Comparison of ENCODE assay signal across 9 mouse cellular contexts in genomic region chr1:105680587-105680986, GRCm38 (mm10). TPM values are rescaled to one million over a fixed set of nuclear protein-coding genes. Genes with fewer than 3 reads are reported as not detected.
DNase-seq lines count a peak whose midpoint lies in the region; ATAC-seq and TF ChIP-seq lines count a peak whose summit lies in the region.
"Had no signal": no experiment of that assay in that cellular context is flagged by ENCODE, and none has a peak within 500 bp of the region (broad histone marks: within the 10 kb centered on the region; RNA-seq: fewer than 3 reads in every experiment).

No protein-coding gene starts in this region.

- H3K4me3 ChIP-seq in E14TG2a.4 (replicated peaks; ENCODE audit: low read length), result no peak overlapping the region
- no peak overlapping the region for H3K4me3 ChIP-seq in liver, embryonic 11.5 days (ENCODE audit: low read depth, low read length)
- H3K4me3 ChIP-seq in neural tube, embryonic 15.5 days (replicated peaks), result no peak overlapping the region
- H3K4me3 ChIP-seq: liver, embryonic 15.5 days had no signal

- 88% methylated on average over 1 of the region's 1 CpGs for WGBS in liver, embryonic 11.5 days
- WGBS in neural tube, embryonic 15.5 days, result 87% methylated on average over 1 of the region's 1 CpGs

- no peak overlapping the region for H3K9ac ChIP-seq in liver, embryonic 11.5 days (ENCODE audit: low read depth, low read length)
- H3K9ac ChIP-seq in neural tube, embryonic 15.5 days (replicated peaks), result no peak overlapping the region
- H3K9ac ChIP-seq: liver, embryonic 15.5 days had no signal

- no peak for TF ChIP-seq POLR2A in brain, embryonic 14.5 days (IDR thresholded peaks at IDR 0.05; ENCODE audit: borderline replicate concordance, extremely low read depth, insufficient read depth, insufficient read length, poor library complexity, severe bottlenecking)

- ATAC-seq in liver, embryonic 11.5 days (replicated peaks; ENCODE audit: low FRiP score), result peak; percentile 58; the same call in 1 of the 2 replicates
- no peak for ATAC-seq in neural tube, embryonic 15.5 days (ENCODE audit: low FRiP score)

- TF ChIP-seq CTCF in E14TG2a.4 (conservative IDR thresholded peaks at IDR 0.05; ENCODE audit: low read length), result peak; percentile 39
- peak; percentile 34; the same call in 1 of the 2 replicates for TF ChIP-seq CTCF in brain, embryonic 14.5 days (IDR thresholded peaks at IDR 0.05; ENCODE audit: borderline replicate concordance, extremely low read depth, insufficient read depth, insufficient read length)

- no peaks in the 10 kb centered on the region for H3K9me3 ChIP-seq in E14TG2a.4 (ENCODE audit: low read length)
- H3K9me3 ChIP-seq in liver, embryonic 11.5 days (ENCODE audit: control insufficient read depth, low read length), result no peaks in the 10 kb centered on the region
- no peaks in the 10 kb centered on the region for H3K9me3 ChIP-seq in neural tube, embryonic 15.5 days (replicated peaks)
- H3K9me3 ChIP-seq: liver, embryonic 15.5 days had no signal

- H3K36me3 ChIP-seq in E14TG2a.4 (ENCODE audit: insufficient read depth, low read length), result peaks cover 28% of the 10 kb centered on the region
- H3K36me3 ChIP-seq in liver, embryonic 11.5 days (ENCODE audit: control insufficient read depth, insufficient read depth, low read length), result no peaks in the 10 kb centered on the region
- H3K36me3 ChIP-seq in neural tube, embryonic 15.5 days, result 0 out of 2 replicates have a peak, but pooled peaks cover 8% of the 10 kb centered on the region

- intact Hi-C loops in heart, postnatal 10 days (cut with DNase I), result loop anchor here (2.0 kb wide), 1 partner anchor 16 kb away; no protein-coding TSS in a partner anchor

- H3K27ac ChIP-seq in liver, embryonic 11.5 days (ENCODE audit: low read depth, low read length), result no peak overlapping the region
- H3K27ac ChIP-seq in neural tube, embryonic 15.5 days (replicated peaks), result no peak overlapping the region
- H3K27ac ChIP-seq: liver, embryonic 15.5 days had no signal

- no peaks in the 10 kb centered on the region for H3K4me1 ChIP-seq in E14TG2a.4 (replicated peaks; ENCODE audit: low read depth, low read length)
- H3K4me1 ChIP-seq in liver, embryonic 11.5 days (replicated peaks; ENCODE audit: control insufficient read depth, insufficient read depth, low read length), result no peaks in the 10 kb centered on the region
- no peaks in the 10 kb centered on the region for H3K4me1 ChIP-seq in neural tube, embryonic 15.5 days
- H3K4me1 ChIP-seq: liver, embryonic 15.5 days had no signal

- no peak overlapping the region for H3K4me2 ChIP-seq in liver, embryonic 11.5 days
- no peak overlapping the region for H3K4me2 ChIP-seq in neural tube, embryonic 15.5 days
- H3K4me2 ChIP-seq: liver, embryonic 15.5 days had no signal

- DNase-seq in heart, postnatal 10 days, result peak; percentile 9 to 23
- DNase-seq in heart, adult 9 months (ENCODE audit: low spot score in 2 of 2), result no peak
- peak; percentile 14 for DNase-seq in brain, embryonic 14.5 days (ENCODE audit: low read depth)
- DNase-seq in liver, embryonic 11.5 days (ENCODE audit: low spot score), result no peak
- DNase-seq in thymus, postnatal 25 days, result peak; percentile 17
- DNase-seq in right cerebral cortex, postnatal 36 days (ENCODE audit: low spot score in 2 of 2), result no peak

- no peaks in the 10 kb centered on the region for H3K27me3 ChIP-seq in E14TG2a.4 (ENCODE audit: insufficient read depth, low read length)
- H3K27me3 ChIP-seq in liver, embryonic 11.5 days (replicated peaks; ENCODE audit: control insufficient read depth, insufficient read depth, low read length), result no peaks in the 10 kb centered on the region
- H3K27me3 ChIP-seq in neural tube, embryonic 15.5 days (replicated peaks), result no peaks in the 10 kb centered on the region
- H3K27me3 ChIP-seq: liver, embryonic 15.5 days had no signal

RNA-seq across cellular contexts. Expression of gene Relch, which starts 16.9 kb away (rescaled TPM):
- total RNA-seq in heart, postnatal 10 days (2021), result 10 to 100 TPM; 26.1 to 30.4 TPM
- polyA plus RNA-seq in brain, embryonic 14.5 days (2012; rRNA removed), result 43.6 and 49.1 TPM in 2 replicates
- 24.0 and 25.1 TPM in 2 replicates for polyA plus RNA-seq in liver, embryonic 11.5 days (2014; fragmentation: Nextera tagmentation; extraction: Ambion mirVana)
- polyA plus RNA-seq in neural tube, embryonic 15.5 days (2015; fragmentation: Nextera tagmentation; extraction: Ambion mirVana), result 35.2 and 39.8 TPM in 2 replicates

RNA-seq across cellular contexts. Expression of gene Pign, which starts 17.1 kb away (rescaled TPM):
- total RNA-seq in heart, postnatal 10 days (2021), result 10 to 100 TPM; 24.4 to 25.6 TPM
- polyA plus RNA-seq in brain, embryonic 14.5 days (2012; rRNA removed), result 15.0 and 21.5 TPM in 2 replicates
- 13.7 and 16.2 TPM in 2 replicates for polyA plus RNA-seq in liver, embryonic 11.5 days (2014; fragmentation: Nextera tagmentation; extraction: Ambion mirVana)
- polyA plus RNA-seq in neural tube, embryonic 15.5 days (2015; fragmentation: Nextera tagmentation; extraction: Ambion mirVana), result 9.1 and 9.4 TPM in 2 replicates

Comparison
In these comparisons a context has a peak if more than half of its experiments do, and no peak if none do; other contexts are left out.
1. DNase-seq: peak in heart, postnatal 10 days (2 of 2), brain, embryonic 14.5 days (single experiment) and thymus, postnatal 25 days (single experiment); none in heart, adult 9 months (0 of 2), liver, embryonic 11.5 days (single experiment) and right cerebral cortex, postnatal 36 days (0 of 2).